Mouse (Mus musculus) midbrain, embryonic 14.5 days (tissue): ENCODE measurements around the gene 4931440F15Rik. TPM values are rescaled to one million over a fixed set of nuclear protein-coding genes. Genes with fewer than 3 reads are reported as not detected.
"Not testable (repeated sequence)": the region's sequence is repeated elsewhere in the genome, so short reads cannot be mapped to it uniquely, and the experiment has no call there.

ENCODE experiments used
- ATAC-seq: fragments of 200-750 bp; cut with Nextera tagmentation; 2 replicates; pipeline ENCODE4 v1.8.0; 2017; ENCODE audit warnings: moderate number of reproducible peaks, moderate library complexity; ENCODE audit not compliant: low FRiP score, low TSS enrichment
- DNase-seq: peaks from one replicate; pipeline ENCODE4 v3.0.0-alpha.2; 2015
- H3K27ac ChIP-seq: fragments of 300-500 bp; sonication (generic); replicated peaks from 2 replicates; pipeline ENCODE4 v1.5.1; 2014; ENCODE audit warnings: mild to moderate bottlenecking, low read depth, low read length, moderate library complexity
- H3K27me3 ChIP-seq: fragments of 300-500 bp; sonication (generic); 2 replicates; pipeline ENCODE4 v1.6.1; 2014; ENCODE audit warnings: low read length, control low read depth, mixed read lengths; ENCODE audit not compliant: control insufficient read depth, insufficient read depth
- H3K36me3 ChIP-seq: fragments of 300-500 bp; sonication (generic); 2 replicates; pipeline ENCODE4 v1.6.1; 2014; ENCODE audit warnings: low read length, control low read depth; ENCODE audit not compliant: control insufficient read depth, insufficient read depth
- H3K4me1 ChIP-seq: fragments of 300-500 bp; sonication (generic); 2 replicates; pipeline ENCODE4 v1.6.1; 2014; ENCODE audit warnings: mild to moderate bottlenecking, antibody characterized with exemption, low read length, control low read depth; ENCODE audit not compliant: control insufficient read depth, insufficient read depth
- H3K4me2 ChIP-seq: fragments of 300-500 bp; sonication (generic); 2 replicates; pipeline ENCODE4 v1.6.1; 2014; ENCODE audit warnings: mild to moderate bottlenecking, low read length, moderate library complexity
- H3K4me3 ChIP-seq: fragments of 300-500 bp; sonication (generic); replicated peaks from 2 replicates; pipeline ENCODE4 v1.5.1; 2014; ENCODE audit warnings: low read depth, low read length
- H3K9ac ChIP-seq: fragments of 300-500 bp; sonication (generic); replicated peaks from 2 replicates; pipeline ENCODE4 v1.6.1; 2014; ENCODE audit warnings: mild to moderate bottlenecking, low read length, moderate library complexity
- H3K9me3 ChIP-seq: fragments of 300-500 bp; sonication (generic); 2 replicates; pipeline ENCODE4 v1.6.1; 2016; ENCODE audit warnings: low read length, control low read depth, mixed read lengths; ENCODE audit not compliant: control insufficient read depth
- WGBS: fragments of 180-500 bp; shearing (Covaris S2); extraction: QIAGEN DNeasy Blood & Tissue Kit; methylation state at CpG from one replicate; pipeline ENCODE4 v1.1.7; 2014; 5-methylcytosine and 5-hydroxymethylcytosine counted together
- polyA plus RNA-seq: library from polyadenylated mRNA; unstranded; fragments of >200 nt; fragmentation: Nextera tagmentation; extraction: Ambion mirVana; gene quantifications from 2 replicates; pipeline ENCODE4 v1.2.1, GENCODE M21; 2014

The 4931440F15Rik gene
- polyA plus RNA-seq, 1 experiment from 2014 or later: 0.67 TPM

DNA sequence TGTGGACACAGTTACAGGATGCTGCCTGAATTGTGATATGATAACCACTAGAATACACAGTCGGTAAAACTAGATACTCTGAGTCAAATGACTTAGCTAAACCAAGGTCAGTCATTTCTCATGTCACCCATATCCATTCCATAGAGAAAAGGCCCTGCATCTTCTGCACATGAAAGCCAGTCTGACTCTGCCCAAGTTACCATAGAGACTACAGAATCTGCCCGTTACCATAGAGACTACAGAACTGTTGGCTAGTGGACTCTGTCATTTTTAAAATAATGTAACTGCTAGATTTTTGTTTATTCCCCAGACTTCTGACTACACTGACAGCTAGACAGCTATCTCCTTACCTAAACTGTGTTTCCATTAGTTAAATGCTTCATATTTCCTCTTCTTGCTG lies 2.3 kb upstream of the 4931440F15Rik start:
- no peak overlapping the region for H3K27ac ChIP-seq
- ATAC-seq (no peak), DNase-seq (no peak)
- WGBS: 82% methylated on average over 2 of the region's 2 CpGs
- H3K9me3 ChIP-seq: no peaks in the 10 kb centered on the region
- no peaks in the 10 kb centered on the region for H3K27me3 ChIP-seq
- H3K4me2 ChIP-seq: no peak overlapping the region
- H3K9ac ChIP-seq: no peak overlapping the region
- H3K4me3 ChIP-seq: no peak overlapping the region
- H3K36me3 ChIP-seq: no peaks in the 10 kb centered on the region
- H3K4me1 ChIP-seq: no peaks in the 10 kb centered on the region

DNA sequence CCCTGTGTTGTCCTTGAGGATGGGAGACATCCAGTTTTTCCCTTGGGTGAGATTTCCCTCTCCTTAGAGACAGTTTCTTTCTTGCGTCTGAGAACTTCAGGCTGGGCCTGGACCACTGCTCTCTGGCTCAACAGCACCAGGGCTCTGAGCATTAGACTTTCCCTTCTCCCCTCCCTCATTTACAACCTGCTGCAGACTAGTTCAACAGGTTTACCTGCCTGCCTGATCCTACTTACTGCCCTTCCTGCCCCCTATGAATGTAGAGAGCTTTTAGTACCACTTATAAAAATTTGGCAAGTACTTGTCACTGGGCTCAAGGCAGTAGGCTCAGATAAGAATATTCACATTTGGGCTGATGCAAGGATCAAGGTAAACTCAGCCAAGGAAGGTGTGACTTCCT lies 533 bp upstream of the 4931440F15Rik start:
- ATAC-seq (no peak), DNase-seq (no peak)
- no peak overlapping the region for H3K4me2 ChIP-seq
- no peak overlapping the region for H3K27ac ChIP-seq
- no peak overlapping the region for H3K9ac ChIP-seq
- no peak overlapping the region for H3K4me3 ChIP-seq
- no peaks in the 10 kb centered on the region for H3K36me3 ChIP-seq
- H3K27me3 ChIP-seq: no peaks in the 10 kb centered on the region
- H3K9me3 ChIP-seq: no peaks in the 10 kb centered on the region
- 97% methylated on average over 1 of the region's 1 CpGs for WGBS
- H3K4me1 ChIP-seq: no peaks in the 10 kb centered on the region

DNA sequence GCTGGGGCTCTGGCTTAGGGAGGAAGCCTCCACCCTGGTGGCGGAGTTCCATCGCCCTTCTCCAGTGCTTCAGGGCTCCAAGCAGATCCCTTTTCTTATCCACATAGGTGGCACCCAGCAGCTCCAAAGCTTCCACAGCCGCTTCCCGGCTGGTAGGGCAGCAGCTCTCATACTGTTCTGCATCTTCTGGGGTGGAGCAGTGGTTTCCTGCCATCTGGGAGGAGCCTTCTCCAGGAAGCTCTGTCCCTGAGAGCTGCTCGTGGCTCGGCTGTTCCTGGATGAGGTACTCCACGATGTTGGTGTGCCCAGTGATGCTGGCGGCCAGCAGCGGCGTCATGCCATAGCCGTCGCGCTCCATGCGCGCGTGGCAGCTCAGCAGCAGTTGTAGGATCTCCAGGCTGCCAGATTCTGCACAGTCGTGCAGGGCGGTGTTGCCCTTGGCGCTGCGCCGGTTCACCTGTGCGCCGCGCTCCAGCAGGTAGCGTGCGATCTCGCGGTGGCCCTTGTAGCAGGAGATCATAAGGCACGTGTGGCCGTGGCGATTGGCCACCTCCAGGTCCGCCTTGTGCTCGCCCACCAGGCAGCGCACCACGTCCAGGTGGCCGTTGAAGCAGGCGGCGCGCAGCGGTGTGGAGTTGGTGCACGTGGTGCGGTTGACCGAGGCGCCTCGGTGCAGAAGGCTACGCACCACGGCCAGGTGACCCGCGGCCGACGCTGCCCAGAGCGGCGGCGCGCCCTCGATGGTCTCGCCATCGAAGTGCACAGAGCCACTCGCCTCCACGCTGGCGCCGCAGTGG lies 796 bp downstream of the 4931440F15Rik start:
- H3K36me3 ChIP-seq, H3K4me2 ChIP-seq, H3K9me3 ChIP-seq, H3K27ac ChIP-seq, DNase-seq, H3K4me1 ChIP-seq, H3K27me3 ChIP-seq, H3K4me3 ChIP-seq, H3K9ac ChIP-seq: not testable (repeated sequence)
- ATAC-seq: peak; percentile 51; the same call in 1 of the 2 replicates
- 23% methylated on average over 60 of the region's 62 CpGs for WGBS

DNA sequence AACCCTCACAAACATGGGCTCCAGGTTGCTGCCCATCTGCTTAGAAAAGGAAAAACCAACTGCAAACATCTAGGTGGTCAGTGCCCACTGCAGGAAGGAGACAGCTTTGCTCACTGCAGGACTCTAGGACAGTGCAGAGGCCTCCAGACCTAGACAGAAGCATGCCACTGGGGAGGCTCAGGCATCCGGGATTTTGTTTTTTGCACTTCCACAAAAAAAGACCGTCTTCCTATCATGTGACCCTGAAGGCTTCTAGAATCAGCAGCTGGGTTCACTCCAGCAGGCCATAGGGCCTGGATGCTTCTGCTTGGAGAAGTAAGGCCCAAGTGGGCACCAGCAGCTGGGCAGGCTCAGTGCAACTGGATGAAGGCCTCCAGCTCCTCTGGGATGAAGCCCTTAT lies 2.3 kb downstream of the 4931440F15Rik start:
- no peak overlapping the region for H3K4me2 ChIP-seq
- no peak overlapping the region for H3K9ac ChIP-seq
- H3K27ac ChIP-seq: no peak overlapping the region
- WGBS: 83% methylated on average over 2 of the region's 2 CpGs
- no peak overlapping the region for H3K4me3 ChIP-seq
- ATAC-seq: no peak
- no peaks in the 10 kb centered on the region for H3K27me3 ChIP-seq
- H3K36me3 ChIP-seq: no peaks in the 10 kb centered on the region
- no peaks in the 10 kb centered on the region for H3K4me1 ChIP-seq
- no peaks in the 10 kb centered on the region for H3K9me3 ChIP-seq
- DNase-seq: no peak

DNA sequence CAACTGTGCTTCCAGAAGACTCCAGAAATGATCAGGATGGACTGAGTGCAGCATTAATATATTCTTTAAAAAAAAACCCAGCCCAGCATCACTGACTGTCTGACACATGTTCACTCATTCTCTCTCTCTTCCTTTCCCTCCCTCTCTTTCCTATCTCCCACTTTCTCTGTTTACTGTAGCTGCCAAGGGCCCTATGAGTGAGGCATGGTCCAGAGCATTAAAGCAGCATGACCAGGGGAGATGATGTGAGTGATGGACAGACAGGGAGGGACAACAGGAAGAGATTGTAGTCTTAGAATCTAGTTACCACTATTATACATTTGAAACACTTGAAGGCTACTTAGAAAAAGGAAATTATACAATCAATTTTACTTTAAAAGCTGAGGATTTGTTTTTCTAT lies 9.8 kb downstream of the 4931440F15Rik start:
- DNase-seq (no peak), ATAC-seq (no peak)
- no peaks in the 10 kb centered on the region for H3K27me3 ChIP-seq
- no peak overlapping the region for H3K9ac ChIP-seq
- H3K36me3 ChIP-seq: no peaks in the 10 kb centered on the region
- H3K4me3 ChIP-seq: no peak overlapping the region
- no peaks in the 10 kb centered on the region for H3K9me3 ChIP-seq
- H3K4me1 ChIP-seq: no peaks in the 10 kb centered on the region
- H3K4me2 ChIP-seq: no peak overlapping the region
- H3K27ac ChIP-seq: no peak overlapping the region

DNA sequence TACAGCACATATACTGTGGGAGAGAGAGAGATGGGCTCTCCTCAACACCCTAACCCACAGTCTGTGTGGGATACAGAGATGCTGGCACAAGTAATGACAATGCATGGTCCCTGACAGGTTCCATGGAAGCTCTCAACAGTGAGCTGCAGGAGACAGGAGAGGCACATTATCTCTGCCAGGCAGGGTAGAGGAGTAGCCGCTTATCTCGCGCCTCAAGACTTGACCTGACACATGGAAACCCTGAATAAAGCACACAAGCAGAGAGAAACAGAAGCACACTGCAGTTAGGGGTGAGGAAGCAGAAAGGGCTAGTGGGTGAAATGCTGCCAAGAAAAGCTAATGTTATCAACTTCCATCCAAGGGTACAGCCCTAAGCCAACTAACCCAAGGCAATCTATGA lies 10.2 kb downstream of the 4931440F15Rik start:
- no peaks in the 10 kb centered on the region for H3K4me1 ChIP-seq
- ATAC-seq: no peak
- 86% methylated on average over 3 of the region's 3 CpGs for WGBS
- no peaks in the 10 kb centered on the region for H3K27me3 ChIP-seq
- no peak overlapping the region for H3K4me2 ChIP-seq
- DNase-seq: no peak
- H3K36me3 ChIP-seq: no peaks in the 10 kb centered on the region
- no peak overlapping the region for H3K27ac ChIP-seq
- H3K4me3 ChIP-seq: no peak overlapping the region
- H3K9me3 ChIP-seq: no peaks in the 10 kb centered on the region
- no peak overlapping the region for H3K9ac ChIP-seq

DNA sequence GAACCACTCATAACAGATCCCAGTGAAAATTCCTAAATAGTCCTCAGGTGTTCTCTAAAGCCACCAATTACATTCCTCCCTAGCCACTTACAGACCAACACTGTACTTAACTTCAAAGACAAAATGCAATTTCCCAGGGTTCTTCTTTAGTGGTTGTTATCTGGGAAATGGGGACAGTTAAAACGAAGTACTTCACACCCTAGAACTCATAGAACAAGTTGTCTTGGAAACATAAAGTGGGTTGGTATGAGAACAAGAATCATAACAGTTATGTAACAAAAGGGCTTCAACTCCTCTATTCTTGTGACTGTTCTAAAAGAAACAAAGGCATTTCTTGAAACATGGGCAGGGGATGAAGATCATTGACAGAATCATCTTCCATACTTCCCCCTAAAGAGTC lies 12.2 kb downstream of the 4931440F15Rik start:
- Histone ChIP-seq H3K27me3 (no peaks in the 10 kb centered on the region), H3K27ac (no peak overlapping the region), H3K9me3 (no peaks in the 10 kb centered on the region), H3K36me3 (no peaks in the 10 kb centered on the region), H3K4me1 (no peaks in the 10 kb centered on the region), H3K4me3 (no peak overlapping the region), H3K9ac (no peak overlapping the region), H3K4me2 (no peak overlapping the region)
- ATAC-seq (no peak), DNase-seq (no peak)
- WGBS: 80% methylated on average over 1 of the region's 1 CpGs

DNA sequence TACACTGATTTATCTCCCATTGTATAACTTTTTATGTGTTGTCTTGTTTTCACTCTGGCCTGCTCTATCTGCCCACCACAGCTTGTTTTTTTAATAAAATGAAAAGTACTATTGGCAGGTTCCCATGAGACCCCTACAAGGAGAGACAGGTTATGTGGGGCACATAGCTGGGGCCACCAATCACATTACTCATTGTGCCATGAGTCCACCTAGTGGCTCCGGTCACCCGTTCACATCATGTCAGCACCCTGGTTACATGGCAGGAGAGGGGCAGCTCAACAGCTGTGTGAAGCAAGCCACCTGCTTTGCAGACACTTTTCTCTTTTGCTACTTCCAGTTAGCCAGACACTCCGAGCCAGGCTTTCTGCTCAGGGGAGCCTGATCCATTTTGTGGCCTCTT lies 13.0 kb downstream of the 4931440F15Rik start:
- Histone ChIP-seq H3K4me2 (no peak overlapping the region), H3K9me3 (no peaks in the 10 kb centered on the region), H3K27me3 (no peaks in the 10 kb centered on the region), H3K27ac (no peak overlapping the region), H3K9ac (no peak overlapping the region), H3K4me3 (no peak overlapping the region), H3K36me3 (no peaks in the 10 kb centered on the region), H3K4me1 (no peaks in the 10 kb centered on the region)
- WGBS: 85% methylated on average over 3 of the region's 3 CpGs
- ATAC-seq (no peak), DNase-seq (no peak)

DNA sequence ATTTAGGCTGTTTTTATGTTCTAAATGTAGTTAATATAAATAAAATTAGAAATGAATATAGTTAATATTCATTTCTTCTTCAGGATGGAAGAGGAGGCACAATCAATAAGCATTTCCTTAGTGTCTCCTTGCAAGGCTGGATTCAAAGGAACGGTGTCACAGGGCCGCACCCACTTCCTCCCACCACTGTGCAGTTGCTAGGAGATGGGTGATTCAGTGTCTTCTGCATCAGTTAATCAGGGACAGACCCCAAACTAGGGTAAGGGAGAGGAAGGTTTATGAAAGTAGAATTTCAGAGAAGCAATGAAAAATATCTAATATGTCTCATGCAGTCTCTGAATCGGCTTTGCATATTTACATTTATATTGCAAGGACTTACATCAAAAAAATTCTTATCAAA lies 15.1 kb downstream of the 4931440F15Rik start:
- no peak overlapping the region for H3K27ac ChIP-seq
- no peak overlapping the region for H3K4me3 ChIP-seq
- WGBS: 82% methylated on average over 3 of the region's 3 CpGs
- no peaks in the 10 kb centered on the region for H3K36me3 ChIP-seq
- no peaks in the 10 kb centered on the region for H3K9me3 ChIP-seq
- H3K9ac ChIP-seq: no peak overlapping the region
- DNase-seq (no peak), ATAC-seq (no peak)
- H3K4me2 ChIP-seq: no peak overlapping the region
- no peaks in the 10 kb centered on the region for H3K4me1 ChIP-seq
- H3K27me3 ChIP-seq: no peaks in the 10 kb centered on the region
